Mouse (Mus musculus): ENCODE results near the gene Ltb4r2. TPM values are rescaled to one million over a fixed set of nuclear protein-coding genes. Genes with fewer than 3 reads are reported as not detected.

Ltb4r2 gene
- total and polyA plus RNA-seq, 3 experiments: 0.04 to 0.05 TPM; not detected in 1

DNA sequence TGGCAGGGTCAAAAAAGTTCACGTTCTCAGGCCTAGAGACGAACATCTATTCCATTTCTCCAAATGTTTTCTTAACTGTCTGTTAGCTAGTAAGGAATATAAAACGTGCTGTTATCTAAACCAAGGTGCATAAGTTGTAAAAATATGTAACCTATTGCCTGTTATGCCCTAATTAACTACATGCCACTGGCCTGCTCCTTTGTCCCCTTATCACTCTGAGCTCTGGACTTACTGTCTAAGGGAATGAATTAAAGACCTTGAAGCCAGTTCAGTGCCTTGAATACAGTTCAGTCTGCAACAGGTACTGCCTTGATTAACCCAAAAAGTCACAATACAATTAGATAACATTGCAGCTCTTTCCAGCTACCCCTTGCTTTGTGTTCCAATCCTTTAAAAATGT lies 25.9 kb upstream of the Ltb4r2 start:
- in situ Hi-C loops (cut with MboI; ENCODE audit: low pct_ligation_motif_present, low pct_unique_long_range_greater_than_20kb, low sequenced_read_pairs) (no loop called here), dilution Hi-C loops (cut with MboI; ENCODE audit: extremely low pct_ligation_motif_present, extremely low pct_unique_long_range_greater_than_20kb, low sequenced_read_pairs) (no loop called here)
- H3K4me1 ChIP-seq (ENCODE audit: control insufficient read depth in 1 of 2, insufficient read depth in 2 of 2): peaks cover 0 to 18% of the 10 kb centered on the region in 2 experiments; a peak in 2 of 4 replicates
- no peak overlapping the region for H3K4me2 ChIP-seq (ENCODE audit: insufficient read depth, low read depth, poor library complexity, severe bottlenecking)
- no peaks in the 10 kb centered on the region for H3K9me3 ChIP-seq (replicated peaks; ENCODE audit: low read length)
- H3K27me3 ChIP-seq (replicated peaks): peaks cover 8% of the 10 kb centered on the region
- DNase-seq (ENCODE audit: extremely low read depth): no peak
- no peak overlapping the region for H3K9ac ChIP-seq (ENCODE audit: insufficient read depth, low read depth)
- peaks cover 18 to 19% of the 10 kb centered on the region in 2 experiments for H3K36me3 ChIP-seq (replicated peaks in 1 of 2; ENCODE audit: control insufficient read depth in 1 of 2, insufficient read depth in 1 of 2, low read length in 1 of 2)
- no peak overlapping the region for H3K4me3 ChIP-seq (replicated peaks in 1 of 3; ENCODE audit: low read depth in 2 of 3, low read length in 2 of 3, poor library complexity in 1 of 3)
- H3K27ac ChIP-seq (ENCODE audit: insufficient read depth, low read depth): no peak overlapping the region
- no peaks in the 10 kb centered on the region for H3K79me2 ChIP-seq (replicated peaks; ENCODE audit: control insufficient read depth, extremely low read depth, insufficient read depth, poor library complexity, severe bottlenecking)
- TF ChIP-seq EP300 (IDR thresholded peaks at IDR 0.05; ENCODE audit: low read length) (no peak), USF1 (IDR thresholded peaks at IDR 0.05; ENCODE audit: low read depth, low read length) (no peak), PAX5 (IDR thresholded peaks at IDR 0.05; ENCODE audit: low read length) (no peak), ELF1 (IDR thresholded peaks at IDR 0.05; ENCODE audit: low read depth, low read length) (no peak), POLR2AphosphoS2 (IDR thresholded peaks at IDR 0.05; ENCODE audit: low read depth, low read length) (no peak), E2F4 (IDR thresholded peaks at IDR 0.05; ENCODE audit: insufficient replicate concordance, low read depth, low read length) (no peak), SIN3A (IDR thresholded peaks at IDR 0.05; ENCODE audit: low read length) (no peak), RAD21 (IDR thresholded peaks at IDR 0.05; ENCODE audit: low read depth, low read length) (no peak), JUND (conservative IDR thresholded peaks at IDR 0.05; ENCODE audit: low read depth, low read length) (no peak), NELFE (IDR thresholded peaks at IDR 0.05; ENCODE audit: low read depth, low read length) (no peak), RCOR1 (conservative IDR thresholded peaks at IDR 0.05; ENCODE audit: low read depth, low read length) (no peak)

DNA sequence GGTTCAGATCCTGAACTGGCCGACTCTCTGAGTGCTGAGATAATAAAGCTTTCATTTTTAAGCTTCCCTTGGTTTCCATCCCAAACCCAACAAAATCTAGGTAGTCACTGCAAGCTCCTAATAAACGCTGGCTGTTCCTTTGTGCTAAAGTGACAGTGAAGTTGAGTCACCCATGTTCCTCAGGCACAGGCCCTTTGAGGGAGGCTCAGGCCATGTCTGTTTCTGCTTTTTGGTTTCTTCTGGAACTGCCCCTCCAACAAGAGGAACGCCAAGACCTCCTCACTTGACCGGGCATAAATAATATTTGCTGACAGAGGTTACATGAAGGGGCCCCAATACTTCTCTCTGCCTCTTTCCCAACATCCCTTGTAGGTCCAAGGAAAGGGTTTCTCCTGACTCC lies 25.5 kb upstream of the Ltb4r2 start:
- no peaks in the 10 kb centered on the region for H3K79me2 ChIP-seq (replicated peaks; ENCODE audit: control insufficient read depth, extremely low read depth, insufficient read depth, poor library complexity, severe bottlenecking)
- no peaks in the 10 kb centered on the region for H3K9me3 ChIP-seq (replicated peaks; ENCODE audit: low read length)
- peaks cover 22 to 23% of the 10 kb centered on the region in 2 experiments for H3K36me3 ChIP-seq (replicated peaks in 1 of 2; ENCODE audit: control insufficient read depth in 1 of 2, insufficient read depth in 1 of 2, low read length in 1 of 2)
- no peak for DNase-seq (ENCODE audit: extremely low read depth)
- no peak for TF ChIP-seq ZKSCAN1 (IDR thresholded peaks at IDR 0.05; ENCODE audit: borderline replicate concordance, low read depth, low read length)
- TF ChIP-seq ETS1 (conservative IDR thresholded peaks at IDR 0.05; ENCODE audit: low read depth, low read length): no peak
- no peak for TF ChIP-seq MAFK (IDR thresholded peaks at IDR 0.05; ENCODE audit: insufficient replicate concordance, low read length)
- no peak for TF ChIP-seq POLR2AphosphoS2 (IDR thresholded peaks at IDR 0.05; ENCODE audit: low read depth, low read length)
- TF ChIP-seq JUND (conservative IDR thresholded peaks at IDR 0.05; ENCODE audit: low read depth, low read length): no peak
- TF ChIP-seq CHD1 (IDR thresholded peaks at IDR 0.05; ENCODE audit: low read depth, low read length): no peak
- TF ChIP-seq GABPA (IDR thresholded peaks at IDR 0.05; ENCODE audit: insufficient replicate concordance, low read depth, low read length): no peak
- no peak for TF ChIP-seq MAX (IDR thresholded peaks at IDR 0.05; ENCODE audit: low read length)
- no peak for TF ChIP-seq NRF1 (IDR thresholded peaks at IDR 0.05; ENCODE audit: low read depth, low read length)
- dilution Hi-C loops (cut with MboI; ENCODE audit: extremely low pct_ligation_motif_present, extremely low pct_unique_long_range_greater_than_20kb, low sequenced_read_pairs): no loop called here
- peaks cover 3% of the 10 kb centered on the region for H3K27me3 ChIP-seq (replicated peaks)
- H3K4me3 ChIP-seq (replicated peaks in 1 of 3; ENCODE audit: low read depth in 2 of 3, low read length in 2 of 3, poor library complexity in 1 of 3): no peak overlapping the region
- H3K27ac ChIP-seq (ENCODE audit: insufficient read depth, low read depth): no peak overlapping the region
- H3K4me2 ChIP-seq (ENCODE audit: insufficient read depth, low read depth, poor library complexity, severe bottlenecking): no peak overlapping the region
- peaks cover 0 to 18% of the 10 kb centered on the region in 2 experiments; a peak in 2 of 4 replicates for H3K4me1 ChIP-seq (ENCODE audit: control insufficient read depth in 1 of 2, insufficient read depth in 2 of 2)
- H3K9ac ChIP-seq (ENCODE audit: insufficient read depth, low read depth): no peak overlapping the region
- in situ Hi-C loops (cut with MboI; ENCODE audit: low pct_ligation_motif_present, low pct_unique_long_range_greater_than_20kb, low sequenced_read_pairs): no loop called here
